Mouse (Mus musculus) testis, postnatal 10 days (tissue): ENCODE results near the gene Olfr112.
"Not testable (repeated sequence)": the region's sequence is repeated elsewhere in the genome, so short reads cannot be mapped to it uniquely, and the experiment has no call there.

Experiments
- DNase-seq: peaks from one replicate; pipeline ENCODE4 v3.0.0; 2021; ENCODE audit warnings: low spot score

The Olfr112 gene

DNA sequence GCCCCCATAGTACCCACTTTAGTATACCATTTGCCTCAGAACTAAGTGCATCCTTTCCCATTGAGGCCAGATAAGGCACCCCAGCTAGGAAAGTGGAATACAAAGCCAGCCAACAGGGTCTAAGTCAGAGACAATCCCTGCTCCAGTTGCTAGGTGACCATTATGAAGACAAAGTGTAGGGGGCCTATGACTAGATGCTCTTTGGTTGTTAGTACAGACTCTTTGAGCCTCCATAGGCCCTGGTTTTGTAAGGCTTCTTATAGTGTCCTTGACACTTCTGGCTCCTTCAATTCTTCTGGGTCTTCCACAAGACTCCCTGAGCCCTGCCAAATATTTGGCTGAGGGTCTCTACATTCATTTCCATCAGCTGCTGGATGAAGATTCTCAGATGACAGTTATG lies at the start of gene Olfr112:
Olfr112 (minus strand) TSS at position 101 of the 400 bp plus-strand sequence.
- no peak for DNase-seq

DNA sequence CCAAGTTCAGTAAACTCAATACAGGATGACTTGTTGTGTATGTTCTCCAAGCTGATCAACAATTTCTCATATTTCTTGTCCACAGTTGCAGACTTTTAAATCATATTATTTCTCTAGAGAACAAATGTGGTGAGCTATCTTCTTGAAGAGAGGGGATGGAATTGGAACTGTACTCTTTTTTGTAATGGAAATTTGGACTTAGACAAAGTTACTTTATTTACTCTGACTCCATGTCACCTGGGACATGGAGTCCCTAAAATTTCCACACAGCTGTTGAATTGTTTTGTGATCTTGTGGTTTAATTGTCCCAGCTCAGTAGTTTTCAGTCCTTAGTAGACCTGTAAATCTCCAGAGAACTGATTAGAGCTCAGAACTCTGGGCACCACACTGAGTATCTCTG lies 23.4 kb upstream of the Olfr112 start, which contains the start of gene Olfr114:
Olfr114 (minus strand) TSS at position 101 of the 400 bp plus-strand sequence.
- DNase-seq: no peak

DNA sequence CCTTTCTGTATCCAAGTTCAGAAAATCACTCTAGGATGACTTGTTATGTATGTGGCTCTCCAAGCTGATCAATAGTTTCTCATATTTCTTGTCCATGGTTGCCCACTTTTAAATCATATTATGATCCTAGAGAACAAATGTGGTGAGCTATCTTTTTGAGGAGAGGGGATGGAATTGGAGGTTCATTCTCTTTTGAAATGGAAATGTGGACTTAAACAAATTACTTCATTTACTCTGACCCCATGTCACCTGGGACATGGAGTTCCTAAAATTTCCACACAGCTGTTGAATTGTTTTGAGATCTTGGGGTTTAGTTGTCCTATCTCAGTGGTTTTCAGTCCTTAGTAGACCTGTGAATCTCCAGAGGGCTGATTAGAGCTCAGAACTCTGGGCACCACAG lies 8.3 kb upstream of the Olfr112 start, which contains the start of gene Olfr113:
Olfr113 (minus strand) TSS at position 101 of the 400 bp plus-strand sequence.
- DNase-seq: no peak

DNA sequence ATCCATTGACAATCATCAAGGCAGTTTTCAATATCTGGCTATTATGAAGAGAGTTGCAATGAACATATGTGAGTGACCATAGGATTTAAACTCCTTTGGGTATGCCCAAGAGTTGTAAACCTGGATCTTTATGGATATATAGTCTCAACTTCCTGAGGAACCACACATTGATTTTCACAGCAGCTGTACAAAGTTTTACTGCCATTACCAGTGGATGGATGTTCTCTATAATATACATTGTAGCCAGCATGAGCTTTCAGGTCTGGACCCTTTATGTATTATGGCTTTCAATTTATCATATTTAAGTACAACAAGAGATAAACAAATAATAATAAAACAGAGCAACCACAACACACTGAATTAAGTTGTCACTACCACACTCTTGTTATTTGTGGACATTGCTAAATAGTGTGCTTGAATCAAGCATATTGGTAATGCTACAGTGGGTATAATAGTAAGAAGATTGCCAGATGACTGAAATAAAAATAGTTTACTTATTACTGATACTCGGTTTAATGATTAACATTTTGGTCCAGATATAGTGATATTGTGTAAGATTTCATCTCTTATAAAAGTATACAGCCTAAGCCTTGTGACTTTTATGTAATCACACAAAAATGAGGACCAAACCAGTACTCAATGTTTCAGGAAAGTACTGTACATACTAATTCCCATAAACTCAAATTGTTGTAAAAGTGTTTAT lies 10.2 kb downstream of the Olfr112 start:
- DNase-seq: no peak

DNA sequence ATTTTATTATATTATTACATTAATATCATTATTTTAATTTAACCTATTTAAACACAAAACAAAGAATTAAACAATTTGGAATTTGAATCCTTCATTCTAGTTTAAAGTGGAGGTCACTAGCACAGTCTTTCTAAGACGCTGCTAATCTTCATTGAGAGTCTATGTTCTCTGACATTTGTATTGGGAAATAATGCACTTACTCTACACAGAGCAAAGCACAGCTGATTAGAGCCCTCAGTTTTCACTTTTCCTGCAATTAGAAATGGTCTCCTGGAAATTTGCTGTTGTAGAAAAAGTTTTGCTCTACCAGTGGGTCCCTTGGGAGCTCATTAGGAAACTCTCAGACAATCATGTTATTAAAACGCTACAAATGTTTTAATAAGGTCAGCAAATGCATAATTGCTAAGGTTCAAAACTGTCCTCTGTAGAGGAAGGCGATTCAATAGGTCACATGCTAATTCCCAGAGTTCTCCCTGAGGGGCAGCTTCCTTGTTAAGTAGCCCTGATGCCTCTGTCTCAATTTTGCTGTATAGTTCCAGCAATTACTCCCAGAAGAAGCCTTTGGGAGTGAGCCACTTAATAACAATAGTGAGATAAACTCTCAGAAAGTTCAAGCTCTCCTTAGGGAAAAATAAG lies 25.3 kb downstream of the Olfr112 start:
- no peak for DNase-seq

DNA sequence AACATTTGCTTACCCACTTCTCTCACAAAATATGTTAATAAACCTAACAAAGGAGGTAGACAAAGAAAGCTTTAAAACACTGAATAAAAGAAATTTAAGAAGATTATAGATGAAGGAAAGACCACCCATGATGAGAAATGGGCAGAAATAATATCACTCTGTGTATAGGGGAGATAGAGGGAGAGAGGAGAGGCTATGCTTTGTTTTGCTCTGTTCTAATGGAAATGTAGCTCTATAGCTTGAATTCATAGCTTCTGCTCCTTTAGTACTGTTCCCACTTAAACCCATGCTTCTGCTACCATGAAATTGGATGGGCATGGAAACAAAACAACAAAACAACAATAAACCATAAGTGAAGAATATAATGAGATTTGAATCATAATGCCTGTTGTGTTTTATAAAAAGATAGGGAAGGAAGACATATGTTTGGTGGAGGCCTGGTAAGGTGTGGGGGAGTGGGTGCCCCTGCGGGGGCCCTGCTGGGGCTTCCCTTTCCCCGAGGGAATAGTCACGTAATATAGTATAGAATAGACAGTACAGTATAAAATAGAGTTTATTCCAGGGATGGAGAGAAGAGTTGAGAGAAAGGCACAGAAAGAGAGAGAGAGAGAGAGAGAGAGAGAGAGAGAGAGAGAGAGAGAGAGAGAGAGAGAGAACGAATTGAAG lies 27.7 kb downstream of the Olfr112 start:
- no peak for DNase-seq

DNA sequence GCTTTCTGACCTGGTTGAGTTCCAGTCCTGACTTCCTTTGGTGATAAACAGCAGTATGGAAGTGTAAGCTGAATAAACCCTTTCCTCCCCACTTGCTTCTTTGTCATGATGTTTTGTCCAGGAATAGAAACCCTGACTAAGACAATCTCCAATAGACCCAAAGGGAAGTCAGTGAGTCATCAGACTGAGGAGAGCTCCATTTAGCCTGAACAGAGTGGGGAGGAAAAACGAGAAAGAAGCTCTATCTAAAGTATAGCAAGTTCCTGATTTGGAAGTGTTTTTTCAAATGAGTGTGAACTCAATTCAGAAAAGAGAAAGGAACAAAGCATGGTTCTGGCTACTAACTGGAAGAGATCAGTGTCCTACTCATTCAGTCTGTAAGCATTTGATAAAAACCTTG lies 30.8 kb downstream of the Olfr112 start:
- DNase-seq: not testable (repeated sequence)

DNA sequence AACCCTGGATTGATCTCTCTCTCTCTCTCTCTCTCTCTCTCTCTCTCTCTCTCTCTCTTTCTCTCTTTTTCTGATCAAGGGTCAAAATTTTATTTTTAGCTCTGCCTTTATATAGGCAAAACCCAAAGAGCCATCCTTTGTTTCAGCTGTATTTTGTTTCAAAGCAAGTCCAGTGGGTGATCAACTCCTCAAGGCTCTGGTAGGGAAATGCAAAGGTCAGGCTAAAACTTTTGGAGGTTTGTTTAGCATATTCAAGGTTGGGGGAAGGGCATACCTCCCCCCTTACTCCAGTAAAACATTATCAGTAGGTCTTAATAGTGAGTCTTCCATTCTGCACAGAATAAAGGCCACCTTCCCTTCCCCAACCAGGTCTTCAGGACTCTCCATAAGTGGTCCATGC lies 34.1 kb downstream of the Olfr112 start:
- no peak for DNase-seq

DNA sequence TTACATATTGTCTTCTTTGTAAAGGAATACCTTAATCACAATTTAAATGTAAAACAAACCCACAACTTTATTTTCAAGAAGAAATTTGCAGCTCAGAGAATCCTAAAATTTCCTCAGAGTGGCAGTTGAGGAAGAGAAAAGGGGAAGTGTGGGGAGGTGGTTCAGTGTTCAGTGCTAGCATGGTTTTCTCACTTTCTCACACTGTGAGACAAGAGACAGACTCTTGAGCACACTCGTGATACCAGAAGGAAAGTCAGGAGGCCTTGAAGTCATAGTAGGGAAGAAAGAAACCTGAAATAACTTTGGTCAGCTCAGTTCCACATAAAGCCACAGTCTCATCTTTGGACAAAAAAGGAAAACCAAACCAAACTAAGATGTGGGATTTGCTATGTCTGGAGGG lies 43.8 kb downstream of the Olfr112 start:
- not testable (repeated sequence) for DNase-seq

DNA sequence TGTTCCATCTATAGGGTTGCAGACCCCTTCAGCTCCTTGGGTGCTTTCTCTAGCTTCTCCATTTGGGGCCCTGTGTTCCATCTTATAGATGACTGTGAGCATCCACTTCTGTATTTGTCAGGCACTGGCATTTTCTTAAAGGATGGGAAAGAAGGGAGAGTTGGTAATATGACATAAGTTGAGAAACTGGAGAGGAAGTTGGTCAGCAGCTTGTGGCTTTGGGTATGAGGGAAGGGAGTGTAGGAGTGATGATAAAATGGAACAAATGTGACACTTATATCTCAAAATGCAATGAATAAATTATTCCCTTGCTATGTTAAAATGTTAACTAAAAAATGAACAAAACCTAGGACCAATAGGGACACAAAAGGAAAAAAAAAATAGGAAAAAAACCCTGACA lies 44.6 kb downstream of the Olfr112 start:
- not testable (repeated sequence) for DNase-seq
